Mouse (Mus musculus): Measurements from ENCODE around the gene Sept5. TPM values are rescaled to one million over a fixed set of nuclear protein-coding genes. Genes with fewer than 3 reads are reported as not detected.
A peak's percentile ranks its signal among the peaks of the same experiment; 100 is the strongest.

Sept5 gene
- polyA plus RNA-seq, 1 experiment from 2014 or later: 29.3 TPM

GRCm38 (mm10) chr16:18591047-18592018, 38.4 kb downstream of the Sept5 start:
- no peaks in the 10 kb centered on the region for H3K9me3 ChIP-seq (ENCODE audit: control insufficient read depth, low read length)
- DNase-seq (ENCODE audit: low spot score) (peak; percentile 82), ATAC-seq (replicated peaks; ENCODE audit: low FRiP score, low TSS enrichment, low read depth) (peak; percentile 37; the same call in 1 of the 2 replicates)
- peak overlapping the region; percentile 21 for H3K4me3 ChIP-seq (ENCODE audit: low read depth, low read length)
- H3K27ac ChIP-seq (ENCODE audit: low read depth): no peak overlapping the region
- peaks cover 77% of the 10 kb centered on the region for H3K27me3 ChIP-seq (replicated peaks; ENCODE audit: control insufficient read depth, insufficient read depth, low read length)
- no peak overlapping the region for H3K9ac ChIP-seq (ENCODE audit: low read length)
- WGBS: 2% methylated on average over 59 of the region's 59 CpGs
- H3K4me2 ChIP-seq (ENCODE audit: low read length): peak overlapping the region; percentile 48
- no peaks in the 10 kb centered on the region for H3K36me3 ChIP-seq (ENCODE audit: control insufficient read depth, insufficient read depth, low read length)
- H3K4me1 ChIP-seq (replicated peaks; ENCODE audit: control insufficient read depth, insufficient read depth, low read length): peaks cover 28% of the 10 kb centered on the region

- ATAC-seq (replicated peaks; ENCODE audit: low FRiP score, low TSS enrichment, low read depth) (no peak), DNase-seq (ENCODE audit: low spot score) (peak; percentile 81)
- Histone ChIP-seq H3K9ac (ENCODE audit: low read length) (no peak within 1 kb of the TSS), H3K4me1 (replicated peaks; ENCODE audit: control insufficient read depth, insufficient read depth, low read length) (peaks cover 28% of the 10 kb centered on the region), H3K4me3 (ENCODE audit: low read depth, low read length) (peak within 1 kb of the TSS; percentile 22), H3K27me3 (replicated peaks; ENCODE audit: control insufficient read depth, insufficient read depth, low read length) (peaks cover 89% of the 10 kb centered on the region), H3K9me3 (ENCODE audit: control insufficient read depth, low read length) (no peaks in the 10 kb centered on the region), H3K27ac (ENCODE audit: low read depth) (no peak within 1 kb of the TSS), H3K36me3 (ENCODE audit: control insufficient read depth, insufficient read depth, low read length) (no peaks in the 10 kb centered on the region), H3K4me2 (ENCODE audit: low read length) (peak within 1 kb of the TSS; percentile 49)
- 3% methylated on average over 48 of the region's 48 CpGs for WGBS
These were observed 39.7 kb downstream of the Sept5 start, which contains the start of gene Tbx1 for GRCm38 (mm10) chr16:18589804-18590790. Tbx1 (minus strand) TSS chr16:18590671.

- peaks cover 95% of the 10 kb centered on the region for H3K27me3 ChIP-seq (replicated peaks; ENCODE audit: control insufficient read depth, insufficient read depth, low read length)
- no peak overlapping the region for H3K9ac ChIP-seq (ENCODE audit: low read length)
- H3K4me1 ChIP-seq (replicated peaks; ENCODE audit: control insufficient read depth, insufficient read depth, low read length): peaks cover 28% of the 10 kb centered on the region
- H3K4me3 ChIP-seq (ENCODE audit: low read depth, low read length): no peak overlapping the region
- 33% methylated on average over 9 of the region's 9 CpGs for WGBS
- no peak overlapping the region for H3K27ac ChIP-seq (ENCODE audit: low read depth)
- no peaks in the 10 kb centered on the region for H3K36me3 ChIP-seq (ENCODE audit: control insufficient read depth, insufficient read depth, low read length)
- no peak for ATAC-seq (replicated peaks; ENCODE audit: low FRiP score, low TSS enrichment, low read depth)
- no peaks in the 10 kb centered on the region for H3K9me3 ChIP-seq (ENCODE audit: control insufficient read depth, low read length)
- H3K4me2 ChIP-seq (ENCODE audit: low read length): no peak overlapping the region
- DNase-seq (ENCODE audit: low spot score): no peak
These were observed 40.6 kb downstream of the Sept5 start for GRCm38 (mm10) chr16:18589080-18589621.

GRCm38 (mm10) chr16:18588738-18589055, 41.1 kb downstream of the Sept5 start:
- ATAC-seq (replicated peaks; ENCODE audit: low FRiP score, low TSS enrichment, low read depth) (no peak), DNase-seq (ENCODE audit: low spot score) (no peak)
- peaks cover 28% of the 10 kb centered on the region for H3K4me1 ChIP-seq (replicated peaks; ENCODE audit: control insufficient read depth, insufficient read depth, low read length)
- no peak overlapping the region for H3K9ac ChIP-seq (ENCODE audit: low read length)
- peaks cover 97% of the 10 kb centered on the region for H3K27me3 ChIP-seq (replicated peaks; ENCODE audit: control insufficient read depth, insufficient read depth, low read length)
- WGBS: 5% methylated on average over 31 of the region's 31 CpGs
- H3K27ac ChIP-seq (ENCODE audit: low read depth): no peak overlapping the region
- no peak overlapping the region for H3K4me2 ChIP-seq (ENCODE audit: low read length)
- H3K4me3 ChIP-seq (ENCODE audit: low read depth, low read length): no peak overlapping the region
- H3K9me3 ChIP-seq (ENCODE audit: control insufficient read depth, low read length): no peaks in the 10 kb centered on the region
- no peaks in the 10 kb centered on the region for H3K36me3 ChIP-seq (ENCODE audit: control insufficient read depth, insufficient read depth, low read length)

GRCm38 (mm10) chr16:18587847-18588737, 41.7 kb downstream of the Sept5 start:
- WGBS: 2% methylated on average over 50 of the region's 57 CpGs
- Histone ChIP-seq H3K4me3 (ENCODE audit: low read depth, low read length) (peak overlapping the region; percentile 37), H3K9me3 (ENCODE audit: control insufficient read depth, low read length) (no peaks in the 10 kb centered on the region), H3K4me1 (replicated peaks; ENCODE audit: control insufficient read depth, insufficient read depth, low read length) (peaks cover 28% of the 10 kb centered on the region), H3K36me3 (ENCODE audit: control insufficient read depth, insufficient read depth, low read length) (no peaks in the 10 kb centered on the region), H3K9ac (ENCODE audit: low read length) (no peak overlapping the region), H3K27ac (ENCODE audit: low read depth) (no peak overlapping the region), H3K27me3 (replicated peaks; ENCODE audit: control insufficient read depth, insufficient read depth, low read length) (peaks cover 97% of the 10 kb centered on the region), H3K4me2 (ENCODE audit: low read length) (peak overlapping the region; percentile 32)
- DNase-seq (ENCODE audit: low spot score) (peak; percentile 81), ATAC-seq (replicated peaks; ENCODE audit: low FRiP score, low TSS enrichment, low read depth) (0 out of 2 replicates have a peak, but pooled peaks have one; percentile 28)

GRCm38 (mm10) chr16:18586906-18587546, 42.7 kb downstream of the Sept5 start:
- DNase-seq (ENCODE audit: low spot score): no peak
- Histone ChIP-seq H3K9me3 (ENCODE audit: control insufficient read depth, low read length) (no peaks in the 10 kb centered on the region), H3K4me2 (ENCODE audit: low read length) (peak overlapping the region; percentile 58), H3K4me3 (ENCODE audit: low read depth, low read length) (peak overlapping the region; percentile 37), H3K9ac (ENCODE audit: low read length) (peak overlapping the region; percentile 22; the same call in 1 of the 2 replicates), H3K27ac (ENCODE audit: low read depth) (no peak overlapping the region), H3K4me1 (replicated peaks; ENCODE audit: control insufficient read depth, insufficient read depth, low read length) (peaks cover 28% of the 10 kb centered on the region), H3K27me3 (replicated peaks; ENCODE audit: control insufficient read depth, insufficient read depth, low read length) (peaks cover 100% of the 10 kb centered on the region), H3K36me3 (ENCODE audit: control insufficient read depth, insufficient read depth, low read length) (no peaks in the 10 kb centered on the region)
- ATAC-seq (replicated peaks; ENCODE audit: low FRiP score, low TSS enrichment, low read depth): no peak
- 3% methylated on average over 29 of the region's 62 CpGs for WGBS

- Histone ChIP-seq H3K4me1 (replicated peaks; ENCODE audit: control insufficient read depth, insufficient read depth, low read length) (peaks cover 28% of the 10 kb centered on the region), H3K27me3 (replicated peaks; ENCODE audit: control insufficient read depth, insufficient read depth, low read length) (peaks cover 100% of the 10 kb centered on the region), H3K4me3 (ENCODE audit: low read depth, low read length) (peak overlapping the region; percentile 37), H3K36me3 (ENCODE audit: control insufficient read depth, insufficient read depth, low read length) (no peaks in the 10 kb centered on the region), H3K27ac (ENCODE audit: low read depth) (no peak overlapping the region), H3K9me3 (ENCODE audit: control insufficient read depth, low read length) (no peaks in the 10 kb centered on the region), H3K4me2 (ENCODE audit: low read length) (peak overlapping the region; percentile 58), H3K9ac (ENCODE audit: low read length) (peak overlapping the region; percentile 22; the same call in 1 of the 2 replicates)
- DNase-seq (ENCODE audit: low spot score): peak; percentile 78
- ATAC-seq (replicated peaks; ENCODE audit: low FRiP score, low TSS enrichment, low read depth): no peak
- WGBS: 2% methylated on average over 77 of the region's 83 CpGs
These were observed 43.5 kb downstream of the Sept5 start for GRCm38 (mm10) chr16:18586076-18586905.
